Mouse (Mus musculus) urinary bladder, adult 18-20 months (tissue): ENCODE results near the gene Mrpl20.

Experiments used
- DNase-seq, 2 experiments: peaks; one replicate each; pipeline ENCODE4 v3.0.0; 2022; ENCODE audit warnings: low spot score in 2 of 2, mixed read lengths in 2 of 2

The Mrpl20 gene

DNA sequence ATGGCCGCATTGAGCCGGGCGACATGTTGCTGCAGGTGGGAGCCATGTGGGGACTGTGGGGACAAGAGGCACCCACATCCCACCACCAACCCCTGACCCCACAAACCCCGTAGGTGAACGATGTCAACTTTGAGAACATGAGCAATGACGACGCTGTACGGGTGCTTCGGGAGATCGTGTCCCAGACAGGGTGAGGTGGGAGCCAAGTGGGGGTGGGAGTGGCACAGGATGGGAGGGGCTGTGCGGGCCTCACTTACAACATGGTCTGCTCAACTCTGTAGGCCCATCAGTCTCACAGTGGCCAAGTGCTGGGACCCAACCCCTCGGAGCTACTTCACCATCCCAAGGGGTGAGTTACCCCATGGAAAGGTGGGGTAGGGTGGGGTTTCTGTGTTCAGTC lies 52.3 kb downstream of the Mrpl20 start:
- DNase-seq = no peak

DNA sequence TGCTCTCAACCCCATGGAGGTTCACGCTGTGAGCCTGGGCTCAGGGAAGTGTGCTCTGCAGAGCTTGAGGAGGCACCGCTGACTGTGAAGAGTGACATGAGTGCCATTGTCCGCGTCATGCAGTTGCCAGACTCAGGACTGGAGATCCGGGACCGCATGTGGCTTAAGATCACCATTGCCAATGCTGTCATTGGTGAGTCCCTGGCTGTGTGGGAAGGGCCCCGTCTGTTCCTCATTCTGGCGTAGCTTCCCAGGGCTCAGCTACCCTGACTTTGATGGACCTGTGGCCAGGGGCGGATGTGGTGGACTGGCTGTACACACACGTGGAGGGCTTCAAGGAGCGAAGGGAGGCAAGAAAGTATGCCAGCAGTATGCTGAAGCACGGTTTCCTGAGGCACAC lies 53.4 kb downstream of the Mrpl20 start:
- DNase-seq = no peak

DNA sequence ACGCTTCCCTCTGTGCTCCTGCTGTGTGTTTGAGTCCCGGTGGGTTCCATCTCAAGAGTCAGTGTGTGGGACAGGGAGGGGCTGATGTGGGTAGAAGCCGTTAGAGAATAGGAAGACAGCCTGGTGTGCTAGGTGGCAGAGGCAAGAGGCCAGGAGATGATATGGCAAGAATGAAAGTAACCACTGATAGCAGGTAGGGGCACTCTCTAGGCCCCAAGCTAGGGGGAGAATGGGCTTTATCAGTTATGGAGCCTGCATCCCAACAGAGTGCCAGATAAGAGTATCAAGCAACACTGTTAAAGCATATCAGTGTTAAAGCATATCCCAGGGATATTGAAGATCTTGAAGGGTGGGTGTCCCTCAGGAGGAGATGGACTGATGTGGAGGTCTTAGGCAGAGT lies 54.2 kb downstream of the Mrpl20 start:
- no peak for DNase-seq

DNA sequence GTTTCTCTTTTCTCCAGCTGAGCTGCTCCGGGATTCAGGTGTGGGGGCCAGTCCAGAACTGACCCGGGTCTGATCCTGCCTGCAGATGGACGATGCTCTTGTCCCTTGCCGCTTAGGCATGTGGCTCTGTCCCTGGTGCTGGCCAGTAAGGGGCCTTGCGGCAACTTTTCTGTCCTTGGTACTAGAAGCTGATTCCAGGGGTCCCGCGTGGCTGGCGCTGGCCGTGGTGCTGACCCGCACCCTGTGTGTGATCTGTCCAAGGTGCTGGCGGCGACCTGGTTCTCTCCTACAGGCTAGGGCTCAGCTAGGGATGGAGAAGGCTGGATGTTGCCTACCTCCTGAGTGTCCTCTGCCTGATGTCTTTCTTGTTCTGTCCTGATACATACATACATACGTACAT lies 56.6 kb downstream of the Mrpl20 start:
- no peak for DNase-seq
